Mouse (Mus musculus) frontal cortex, adult (tissue): ENCODE data around the gene Sash1.
A peak's percentile ranks its signal among the peaks of the same experiment; 100 is the strongest.

ENCODE experiments used
- ATAC-seq: cut with Nextera tagmentation; 2 replicates; pipeline ENCODE4 v1.9.2; 2017; ENCODE audit warnings: mild to moderate bottlenecking, moderate library complexity, mixed read lengths; ENCODE audit not compliant: low TSS enrichment

The Sash1 gene

DNA sequence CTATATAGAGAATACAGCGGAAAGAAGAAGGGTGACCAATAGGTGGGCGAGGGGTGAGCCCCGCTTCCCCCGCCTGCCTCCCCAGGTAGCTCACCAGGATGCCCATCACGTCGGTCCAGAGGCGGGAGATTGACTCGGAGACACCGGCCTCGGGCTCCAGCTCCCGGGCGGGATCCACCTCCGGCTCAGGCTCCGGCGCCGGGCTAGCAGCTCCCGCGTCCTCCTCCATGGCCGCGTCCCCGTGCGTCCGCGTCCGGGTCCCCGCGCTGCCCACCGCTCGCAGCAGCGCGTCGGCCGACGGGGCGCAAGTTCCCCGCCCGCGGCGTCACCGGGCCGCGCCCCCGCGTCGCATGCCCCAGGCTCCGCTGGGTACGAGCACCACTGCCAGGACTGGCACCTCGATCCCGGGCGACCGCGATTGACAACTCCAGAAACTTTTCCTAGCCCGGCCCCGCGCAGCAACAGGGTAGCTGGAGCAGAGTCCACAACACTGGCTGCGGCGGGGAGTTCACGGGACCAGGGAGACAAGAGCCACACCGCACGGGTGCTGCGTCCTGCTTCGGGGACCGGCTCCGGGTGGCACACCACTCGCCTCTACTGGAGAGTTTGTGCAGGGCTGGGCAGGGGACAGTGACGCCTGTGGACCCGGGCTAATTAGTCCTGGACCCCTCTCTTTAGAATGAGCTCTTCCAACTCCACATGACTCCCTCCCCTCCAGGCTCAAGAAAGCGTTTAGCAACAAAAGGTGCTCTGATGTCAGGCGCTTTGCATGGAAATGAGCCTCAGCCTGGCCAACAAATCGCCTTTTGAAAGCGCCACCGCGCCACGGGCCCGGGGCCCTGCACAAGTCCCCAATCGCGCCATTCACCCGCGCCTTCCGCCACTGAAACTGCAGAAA is at the start of gene Sash1:
TSS of gene Sash1 (minus strand) at position 441 of the 898 bp plus-strand sequence.
- ATAC-seq = peak; percentile 94

DNA sequence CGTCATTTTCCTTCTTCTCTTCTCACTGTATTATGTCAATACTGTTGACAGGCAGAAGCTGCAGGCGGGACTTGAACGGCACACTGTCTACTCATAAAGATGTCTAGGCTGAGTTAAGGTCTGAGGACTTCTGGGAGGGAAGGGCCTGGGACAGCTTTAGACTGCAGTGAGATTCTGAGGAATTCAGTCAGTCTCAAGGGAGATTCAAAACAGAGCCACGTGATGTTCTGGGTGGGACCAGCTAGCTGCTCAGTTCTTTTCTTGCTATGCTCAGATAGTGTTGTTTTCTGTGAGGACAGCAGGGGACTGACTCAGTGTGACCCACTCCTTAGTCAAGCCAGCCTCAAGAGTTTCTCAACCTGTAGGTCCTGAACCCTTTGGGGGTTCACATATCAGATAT is 49.7 kb upstream of the Sash1 start:
- no peak for ATAC-seq

DNA sequence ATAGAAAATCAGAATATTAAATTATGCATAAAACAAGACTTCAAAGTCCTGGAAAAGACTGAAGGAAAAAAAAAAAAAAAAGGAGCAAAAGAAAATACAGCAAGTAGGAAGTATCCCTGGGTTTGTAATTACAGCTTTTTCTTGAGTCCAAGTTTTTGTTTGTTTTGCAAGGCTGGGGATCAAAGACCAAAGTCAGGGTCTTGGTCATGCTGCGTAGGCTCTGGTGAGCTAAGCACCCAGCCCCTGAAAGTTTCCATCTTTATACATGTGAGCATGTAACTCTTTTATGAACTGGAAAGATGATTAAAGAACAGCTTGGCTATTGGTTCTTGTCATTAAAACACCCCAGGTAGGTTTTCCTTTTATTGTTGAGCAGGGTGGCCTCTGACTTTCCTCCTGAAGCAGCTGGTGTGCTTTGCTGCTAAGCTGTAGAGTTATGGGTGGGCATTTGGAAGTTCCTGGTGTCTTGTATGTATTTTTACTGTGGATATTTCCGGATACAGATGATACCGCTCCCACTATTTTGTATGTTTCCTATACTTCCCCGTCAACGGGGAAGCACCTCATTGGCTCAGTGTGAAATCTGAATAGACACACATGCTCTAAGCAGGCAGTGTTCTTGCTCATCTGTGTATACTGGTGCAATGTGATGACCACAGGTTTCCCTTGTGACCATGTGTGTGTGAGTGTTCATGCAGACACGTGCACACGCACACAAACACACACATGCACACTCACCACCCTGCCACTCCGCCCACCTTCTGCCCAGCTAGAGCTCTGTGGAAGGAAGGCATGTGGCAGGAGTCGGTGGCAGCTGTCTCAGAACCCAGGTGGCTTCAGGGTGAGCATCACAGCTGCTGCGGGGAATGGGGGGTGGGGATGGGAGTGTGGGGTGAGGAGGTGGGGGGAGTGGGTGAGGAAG is 47.8 kb upstream of the Sash1 start:
- no peak for ATAC-seq

DNA sequence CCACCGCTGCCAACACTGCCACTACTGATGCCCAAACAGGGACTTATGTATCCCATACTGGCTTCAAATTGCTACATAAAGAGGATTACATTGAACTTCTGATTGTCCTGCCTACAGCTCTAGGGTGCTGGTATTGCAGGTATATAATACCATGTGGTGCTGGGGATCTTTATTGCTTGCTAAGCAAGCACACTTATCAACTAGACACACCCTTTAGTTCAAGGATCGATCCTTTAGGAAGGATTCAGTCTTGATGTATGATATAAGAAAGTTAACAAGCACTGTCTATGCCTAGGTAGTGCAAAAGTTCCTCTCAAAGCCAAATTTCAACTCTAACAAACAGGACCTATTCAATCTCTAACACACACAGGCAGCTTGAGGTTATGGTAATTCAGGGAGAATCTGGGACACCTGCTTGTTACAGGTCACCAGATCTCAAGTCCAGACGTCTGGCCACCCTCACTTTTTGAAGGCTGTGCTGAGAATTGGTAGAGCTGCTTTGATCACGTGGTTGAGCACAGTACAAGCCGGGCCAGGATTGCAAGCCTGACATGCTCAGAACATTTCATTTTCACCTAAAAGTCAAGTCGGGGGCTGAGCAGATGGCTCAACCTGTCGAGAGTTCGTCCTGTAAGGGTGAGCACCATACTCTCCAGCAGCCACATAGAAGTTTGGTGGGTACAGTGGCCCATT is 45.8 kb upstream of the Sash1 start:
- no peak for ATAC-seq

DNA sequence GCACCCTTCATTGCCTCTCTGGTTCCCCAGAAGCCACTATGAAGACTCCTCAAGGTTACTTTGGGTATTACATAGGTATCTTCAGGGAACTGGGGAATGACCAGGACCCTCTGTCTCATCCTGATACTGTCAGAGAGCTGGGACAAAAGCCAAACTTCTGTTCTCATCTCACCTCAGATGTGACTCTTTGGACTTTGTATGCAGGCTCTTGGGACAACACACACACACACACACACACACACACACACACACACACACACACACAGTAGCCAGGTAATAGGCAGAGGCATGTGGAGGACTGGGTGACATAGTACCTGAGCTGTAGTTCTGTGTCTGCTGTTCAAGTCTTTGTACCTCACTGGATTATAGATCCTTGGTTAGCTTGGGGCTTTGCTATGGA is 44.8 kb upstream of the Sash1 start:
- no peak for ATAC-seq

DNA sequence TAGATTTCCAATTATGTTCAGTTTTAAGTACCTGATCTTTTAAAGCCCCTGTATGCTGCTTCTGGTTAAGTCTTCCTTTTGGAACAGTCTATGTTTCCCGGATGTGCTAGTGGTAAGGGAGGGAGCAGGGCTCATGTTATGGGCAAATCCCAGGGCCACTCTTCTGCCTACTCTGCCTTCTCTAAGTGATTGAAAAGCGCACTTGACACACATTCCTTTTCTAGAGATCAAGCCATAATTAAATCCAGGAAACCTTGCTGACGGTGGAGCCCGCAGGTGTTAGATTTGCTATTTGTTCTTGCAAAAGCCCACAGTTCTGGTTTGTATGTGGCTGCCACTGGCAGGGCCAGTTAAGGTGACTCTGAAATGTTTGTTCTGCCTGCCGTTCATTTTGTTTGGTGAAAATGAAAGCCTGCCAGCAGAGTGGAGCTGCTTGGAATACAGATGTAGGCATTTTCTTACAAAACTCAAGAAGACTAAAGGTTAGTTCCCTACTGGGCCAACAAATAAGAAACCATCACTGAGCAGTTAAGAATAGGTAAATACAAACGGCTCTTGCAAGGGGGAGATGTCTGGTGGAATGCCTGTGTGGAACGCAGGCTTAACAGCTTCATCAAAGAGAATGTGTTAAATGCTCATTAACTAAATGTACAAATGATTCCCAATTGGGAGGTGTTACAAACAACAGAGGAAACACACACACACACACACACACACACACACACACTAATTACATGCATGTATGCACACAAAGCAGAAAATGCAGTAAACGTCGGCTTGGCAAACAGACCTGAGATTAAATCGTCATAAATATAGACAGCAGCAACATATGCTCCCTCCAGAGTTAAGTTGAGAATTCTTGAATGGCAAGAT is 43.1 kb upstream of the Sash1 start:
- ATAC-seq = peak; percentile 34; the same call in 1 of the 2 replicates

DNA sequence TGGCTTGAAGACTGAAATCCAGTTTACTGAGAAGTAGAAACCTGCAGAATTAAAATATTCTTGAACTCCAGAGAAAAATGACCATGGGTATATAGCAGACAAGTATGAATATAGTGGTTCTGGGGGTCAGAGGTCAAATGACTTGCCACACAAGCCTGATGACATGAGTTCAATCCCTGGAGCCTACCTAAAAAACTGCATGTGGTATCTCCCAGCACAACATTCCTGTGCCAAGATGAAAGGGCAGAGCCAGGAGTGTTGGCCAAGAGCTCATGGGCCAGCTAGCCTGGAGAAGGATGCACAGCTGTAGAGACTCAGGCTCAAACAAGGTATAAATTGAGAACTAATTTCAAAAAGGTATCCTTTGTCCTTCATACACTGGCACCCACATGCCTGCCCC is 42.4 kb upstream of the Sash1 start:
- ATAC-seq = no peak

DNA sequence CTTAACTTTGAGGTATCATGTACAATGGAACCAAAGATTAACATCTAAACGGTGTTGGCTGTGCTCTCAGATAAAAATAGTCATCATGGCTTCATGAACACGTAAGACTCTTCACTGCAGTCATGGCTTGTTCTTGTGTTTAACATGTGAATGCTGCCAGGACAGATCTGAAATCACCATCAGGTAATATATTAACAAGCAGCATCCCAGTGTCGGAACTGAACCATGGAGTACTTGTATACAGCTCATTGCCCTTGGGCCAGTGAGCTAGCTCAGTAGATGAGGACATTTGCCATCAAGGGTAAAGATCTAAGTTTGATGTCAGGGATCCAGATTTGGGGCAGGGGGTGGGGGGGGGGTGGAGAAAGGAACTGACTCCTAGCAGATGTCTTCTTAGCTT is 41.0 kb upstream of the Sash1 start:
- no peak for ATAC-seq

DNA sequence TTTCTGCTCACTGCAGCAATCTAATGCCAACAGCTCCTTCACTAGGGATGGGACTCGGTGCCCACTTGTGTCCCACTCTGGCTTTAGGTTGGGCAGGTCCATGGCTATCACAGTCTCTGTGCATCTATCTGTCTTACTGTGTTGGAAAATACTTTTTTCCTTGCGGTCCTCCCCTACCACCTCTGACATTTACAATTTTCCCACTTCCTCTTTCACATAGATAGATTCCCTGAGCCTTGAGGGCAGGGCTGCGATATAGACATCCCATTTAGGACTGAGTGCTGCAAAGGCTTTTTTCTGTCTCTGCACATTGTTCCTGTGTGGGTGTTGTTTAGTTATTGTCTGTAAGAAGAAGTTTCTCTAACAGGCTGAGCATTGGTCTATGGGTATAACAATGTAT is 40.4 kb upstream of the Sash1 start:
- ATAC-seq = no peak

DNA sequence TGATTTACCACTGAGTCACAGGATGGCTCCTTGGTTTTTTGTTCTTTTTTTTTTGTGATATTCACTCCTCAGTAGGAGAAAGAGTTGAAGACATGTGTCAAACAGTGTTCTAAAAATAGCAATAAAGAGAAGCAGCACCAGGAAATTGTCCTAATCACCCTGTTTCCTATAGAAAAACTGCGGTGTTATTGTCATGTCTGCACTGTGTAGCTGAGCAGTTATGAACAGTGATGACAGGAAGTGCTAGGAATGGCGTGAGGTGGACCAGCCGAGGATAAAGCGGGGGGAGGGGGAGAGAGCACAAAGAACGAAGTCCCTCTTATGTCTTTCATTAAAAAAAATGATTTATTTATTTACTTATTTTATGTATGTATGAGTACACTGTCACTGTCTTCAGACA is 39.4 kb upstream of the Sash1 start:
- no peak for ATAC-seq

DNA sequence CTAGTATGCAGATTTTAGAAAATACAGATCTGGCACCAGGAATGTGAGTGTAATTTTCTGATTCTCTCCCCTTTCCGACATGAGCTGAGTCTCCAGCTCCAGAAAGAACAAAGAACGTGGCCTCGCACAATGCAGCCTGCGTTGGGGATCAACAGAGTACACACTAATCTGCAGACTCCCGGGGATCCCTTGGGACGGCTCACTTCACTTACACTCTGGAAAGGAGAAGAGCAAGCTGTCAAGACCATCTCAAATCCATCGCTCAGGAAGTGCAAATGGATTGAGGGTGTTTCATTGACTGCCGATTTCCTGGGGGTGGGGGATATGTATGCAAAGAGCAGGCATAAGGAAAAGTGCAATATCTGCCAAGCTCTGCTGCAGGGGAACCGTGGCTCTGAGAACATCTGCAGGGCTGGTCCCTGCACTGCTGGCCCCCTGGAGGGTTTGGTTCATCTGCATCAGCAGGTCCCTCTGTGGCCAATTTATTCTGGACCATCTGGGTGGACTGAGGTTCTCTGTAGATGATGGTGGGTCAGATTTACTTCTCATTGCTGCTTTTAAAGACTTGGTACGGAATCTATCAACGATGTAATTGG is 35.3 kb upstream of the Sash1 start:
- no peak for ATAC-seq

DNA sequence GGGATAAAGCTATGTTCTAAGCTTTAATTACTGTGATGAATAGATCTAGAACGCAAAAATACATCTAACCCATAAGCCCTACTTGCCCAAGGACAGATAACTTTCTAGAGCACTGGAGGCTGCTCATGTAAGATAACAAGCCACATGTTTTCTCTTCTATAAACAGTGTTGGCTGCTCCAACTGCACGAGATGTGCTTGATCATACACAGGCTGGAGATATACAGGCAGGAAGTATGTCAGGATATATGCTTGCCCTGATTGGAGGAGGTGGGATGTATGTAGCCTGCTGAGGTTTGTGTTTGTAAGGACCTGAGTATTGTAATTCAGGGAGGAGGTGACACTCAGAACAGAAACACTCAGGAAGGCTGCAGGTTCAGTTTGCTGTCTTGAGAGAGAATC is 31.9 kb upstream of the Sash1 start:
- ATAC-seq = no peak

DNA sequence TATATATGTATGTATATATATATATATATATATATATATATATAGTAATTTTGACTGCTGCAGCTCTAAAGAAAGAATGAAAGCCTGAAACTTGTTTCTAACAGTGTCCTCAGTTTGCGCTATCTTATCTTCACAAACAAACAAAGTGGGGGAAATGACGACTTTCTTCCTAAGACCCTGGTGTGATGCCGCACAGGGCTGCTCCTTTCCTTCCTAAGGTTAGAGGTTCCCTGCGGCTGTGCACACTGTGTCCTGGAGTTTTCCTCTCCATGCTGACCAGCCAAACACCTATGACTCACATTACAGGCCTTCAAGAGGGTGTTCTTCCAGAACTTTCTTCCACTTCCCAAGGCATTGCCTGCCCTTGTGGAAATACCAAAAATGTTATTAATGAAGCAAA is 31.5 kb upstream of the Sash1 start:
- ATAC-seq = no peak

DNA sequence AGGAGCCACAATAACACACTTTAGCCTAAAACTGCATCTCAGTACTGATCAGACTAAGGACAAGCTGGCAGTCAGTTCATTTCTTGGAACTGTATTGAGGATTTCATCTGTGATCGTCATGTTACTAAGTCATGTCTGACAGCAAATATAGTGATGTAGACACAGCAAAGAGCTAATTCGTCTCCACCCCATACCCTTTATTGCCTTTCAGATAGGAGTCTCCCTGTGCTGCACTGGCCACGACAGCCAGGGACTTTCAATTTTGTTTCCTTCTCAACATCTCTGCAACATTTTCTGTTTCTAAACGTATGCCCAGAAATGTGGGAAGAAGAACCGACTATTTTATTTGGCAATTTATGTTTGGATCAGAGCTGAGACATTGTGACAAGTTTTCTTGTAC is 29.9 kb upstream of the Sash1 start:
- ATAC-seq = no peak

DNA sequence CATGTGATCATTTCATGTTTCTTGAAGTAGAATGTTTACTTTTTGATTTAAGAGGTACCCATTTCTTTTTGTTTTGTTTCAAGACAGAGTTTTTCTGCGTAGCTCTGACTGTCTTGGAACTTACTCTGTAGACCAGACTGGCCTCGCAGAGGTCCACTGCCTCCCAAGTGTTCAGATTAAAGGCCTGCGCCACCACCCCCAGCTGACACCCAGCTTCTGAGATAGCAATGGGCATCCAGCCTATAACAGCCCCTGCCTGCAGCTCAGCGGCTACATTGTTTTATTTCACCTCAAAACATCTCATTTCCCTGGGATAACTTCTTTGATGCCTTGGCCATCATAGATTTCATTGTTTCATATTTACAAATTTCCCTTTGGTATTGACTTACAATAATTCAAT is 28.0 kb upstream of the Sash1 start:
- no peak for ATAC-seq

DNA sequence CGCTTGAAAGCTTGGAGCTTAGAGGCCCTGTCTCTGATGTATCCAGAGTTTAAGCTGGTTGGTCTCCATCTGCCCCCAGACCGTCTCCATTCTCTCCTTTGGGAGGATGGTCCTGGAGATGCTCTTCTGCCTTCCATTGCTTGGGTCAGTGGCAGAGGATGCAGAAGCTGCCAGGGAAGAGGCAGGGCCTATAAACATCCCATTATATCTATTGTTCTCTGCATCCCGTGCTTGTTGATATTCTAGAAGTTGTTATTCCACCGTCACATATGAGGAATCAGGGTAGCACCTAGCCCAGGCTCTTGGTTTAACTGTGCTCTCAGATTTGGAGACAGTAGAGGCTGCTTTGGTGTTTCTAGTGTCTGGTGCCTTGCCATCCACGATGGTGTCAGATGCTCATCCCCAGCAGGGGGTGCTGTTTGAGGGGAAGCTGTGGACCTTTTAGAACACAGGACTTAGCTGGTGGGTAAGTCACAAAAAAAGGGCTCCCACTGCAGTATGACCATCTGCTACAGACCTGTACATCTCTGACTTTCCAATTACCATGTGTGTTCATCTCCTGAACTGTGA is 26.9 kb upstream of the Sash1 start:
- ATAC-seq = no peak

DNA sequence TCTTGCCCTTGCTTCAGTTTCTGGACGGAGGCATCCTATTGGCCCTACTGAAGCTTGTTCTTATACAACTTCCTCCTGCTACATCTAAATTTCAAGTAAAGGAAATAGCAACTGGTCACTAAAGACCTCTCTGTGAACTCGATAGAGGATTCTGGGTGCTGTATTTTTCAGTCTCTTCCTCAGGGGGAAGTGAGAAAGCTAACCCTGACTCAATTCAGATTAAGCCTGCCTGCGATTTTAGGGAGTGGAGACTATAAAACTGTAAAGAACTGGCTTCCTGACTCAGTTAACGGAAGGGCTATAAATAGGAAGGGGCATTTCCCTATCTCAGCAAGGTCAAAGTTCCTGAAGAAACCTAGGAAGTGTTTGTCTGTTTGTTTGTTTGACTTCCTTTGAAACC is 26.3 kb upstream of the Sash1 start:
- ATAC-seq = no peak

DNA sequence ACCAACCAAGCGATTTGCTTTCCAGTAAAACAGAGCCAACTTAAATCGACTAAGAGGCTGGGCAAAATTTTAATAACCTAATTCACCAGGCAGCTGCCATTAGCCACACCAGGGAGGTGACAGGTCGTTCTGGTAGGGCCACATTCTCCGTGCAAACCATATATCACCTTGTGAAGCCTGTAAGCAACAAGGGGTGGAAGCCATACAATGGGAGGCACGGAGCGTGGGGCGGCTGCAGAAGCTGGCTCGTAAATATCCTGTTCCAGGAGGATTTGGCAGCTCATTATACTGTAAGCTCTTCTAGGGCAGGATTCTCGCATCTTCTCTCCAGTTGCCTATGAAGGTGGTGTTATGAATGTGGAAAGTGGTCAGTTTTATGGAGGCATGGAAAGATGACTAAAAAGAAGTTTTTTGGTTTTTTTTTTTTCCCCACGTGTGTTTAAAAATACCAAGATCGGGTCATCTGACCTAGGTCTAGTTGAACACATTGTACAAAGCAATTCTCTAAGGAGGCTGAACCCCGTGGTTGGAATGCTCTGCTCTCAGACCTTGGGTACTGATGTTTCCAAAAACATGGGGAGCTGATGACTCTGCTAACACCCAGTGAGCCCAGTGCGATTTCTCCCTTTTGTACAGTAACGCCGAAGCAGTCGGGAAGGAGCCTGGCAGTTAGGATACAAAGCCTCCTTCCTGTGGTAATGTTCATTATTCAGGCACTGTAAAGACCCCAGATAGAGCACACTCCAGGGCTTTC is 24.5 kb upstream of the Sash1 start:
- 0 out of 2 replicates have a peak, but pooled peaks have one; percentile 27 for ATAC-seq

DNA sequence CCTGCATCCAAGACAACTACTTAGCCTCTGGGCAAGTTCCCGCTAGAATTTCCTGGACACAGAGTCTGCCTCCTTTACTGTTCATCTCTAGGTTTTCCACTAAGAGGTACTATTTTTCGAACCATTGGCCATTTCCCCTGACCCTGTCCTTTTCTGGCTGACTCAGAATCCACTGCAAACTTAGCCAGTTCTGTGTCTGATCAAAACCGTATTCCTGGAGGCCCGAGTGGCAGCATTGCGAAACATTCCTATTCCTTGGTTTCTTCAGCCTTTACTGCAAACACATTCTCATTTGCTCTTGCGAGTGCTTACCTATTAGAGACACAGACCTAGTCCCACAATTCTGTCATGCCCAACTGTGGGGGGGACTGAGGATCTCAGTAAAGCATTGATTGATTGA is 17.2 kb upstream of the Sash1 start:
- ATAC-seq = no peak

DNA sequence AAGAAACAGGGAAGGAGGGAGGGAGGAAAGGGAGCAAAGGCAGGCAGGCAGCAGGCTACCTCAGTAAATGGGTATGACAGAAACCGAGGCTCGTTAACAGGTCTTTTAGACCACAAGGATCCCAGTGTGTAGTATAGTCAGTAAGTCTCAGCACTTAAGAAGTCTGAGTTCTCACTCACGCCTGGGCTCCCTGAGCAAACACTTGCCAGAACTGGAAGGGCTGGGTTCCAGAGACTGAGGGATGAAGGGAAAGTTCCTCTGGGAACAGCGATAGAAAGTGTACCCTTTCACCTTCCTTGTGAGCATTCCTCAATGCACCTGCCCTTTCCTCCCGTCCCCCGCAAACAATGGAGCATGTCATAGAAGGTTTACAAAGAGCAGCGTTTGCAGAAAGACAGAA is 16.5 kb upstream of the Sash1 start:
- no peak for ATAC-seq
